Mouse (Mus musculus) E14TG2a.4 (cell line): Measurements from ENCODE around the gene Ckap2l.

ENCODE experiments used
- H3K27me3 ChIP-seq: 2 replicates; pipeline ENCODE4 v1.6.1; 2014; ENCODE audit warnings: low read length, control low read depth; ENCODE audit not compliant: insufficient read depth
- H3K36me3 ChIP-seq: 2 replicates; pipeline ENCODE4 v1.6.1; 2014; ENCODE audit warnings: low read length, control low read depth; ENCODE audit not compliant: insufficient read depth
- H3K4me1 ChIP-seq: replicated peaks from 2 replicates; pipeline ENCODE4 v1.6.1; 2014; ENCODE audit warnings: low read depth, low read length, control low read depth
- H3K4me3 ChIP-seq: replicated peaks from 2 replicates; pipeline ENCODE4 v1.5.1; 2014; ENCODE audit warnings: mild to moderate bottlenecking, low read length
- H3K9me3 ChIP-seq: 2 replicates; pipeline ENCODE4 v1.6.1; 2014; ENCODE audit warnings: low read length, control low read depth
- CTCF ChIP-seq: conservative IDR thresholded peaks from 2 replicates; pipeline ENCODE4 v1.5.1; 2014; ENCODE audit warnings: low read length
- NANOG ChIP-seq: IDR thresholded peaks from 2 replicates; pipeline ENCODE4 v1.6.1; 2014; ENCODE audit warnings: borderline replicate concordance, low read length, mixed read lengths
- POU5F1 ChIP-seq: IDR thresholded peaks from 2 replicates; pipeline ENCODE4 v1.6.1; 2014; ENCODE audit warnings: low read length, borderline replicate concordance

Gene Ckap2l

DNA sequence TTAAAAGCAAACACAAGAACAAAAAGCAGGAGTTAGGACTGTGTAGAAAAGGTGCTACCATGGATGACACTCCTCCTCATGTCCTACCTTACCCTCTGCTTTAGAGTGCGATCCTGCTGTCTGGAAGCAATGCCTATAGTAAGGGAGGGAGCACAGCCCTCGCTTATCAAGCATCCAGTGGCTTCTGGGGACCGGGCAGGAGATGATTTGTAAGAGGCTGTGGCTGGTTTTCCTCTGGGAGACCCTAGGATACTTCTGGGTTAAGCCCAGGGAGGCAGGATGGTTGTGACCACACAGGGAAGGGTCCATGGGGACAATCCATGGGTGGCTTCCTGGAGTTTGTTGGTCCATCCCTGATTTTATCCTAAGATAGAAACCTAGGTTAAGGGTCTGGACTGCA is 36.4 kb downstream of the Ckap2l start:
- H3K27me3 ChIP-seq = no peaks in the 10 kb centered on the region
- no peaks in the 10 kb centered on the region for H3K36me3 ChIP-seq
- no peak for TF ChIP-seq POU5F1
- TF ChIP-seq CTCF = no peak
- TF ChIP-seq NANOG = no peak
- no peaks in the 10 kb centered on the region for H3K9me3 ChIP-seq
- H3K4me1 ChIP-seq = peaks cover 19% of the 10 kb centered on the region
- H3K4me3 ChIP-seq = no peak overlapping the region

DNA sequence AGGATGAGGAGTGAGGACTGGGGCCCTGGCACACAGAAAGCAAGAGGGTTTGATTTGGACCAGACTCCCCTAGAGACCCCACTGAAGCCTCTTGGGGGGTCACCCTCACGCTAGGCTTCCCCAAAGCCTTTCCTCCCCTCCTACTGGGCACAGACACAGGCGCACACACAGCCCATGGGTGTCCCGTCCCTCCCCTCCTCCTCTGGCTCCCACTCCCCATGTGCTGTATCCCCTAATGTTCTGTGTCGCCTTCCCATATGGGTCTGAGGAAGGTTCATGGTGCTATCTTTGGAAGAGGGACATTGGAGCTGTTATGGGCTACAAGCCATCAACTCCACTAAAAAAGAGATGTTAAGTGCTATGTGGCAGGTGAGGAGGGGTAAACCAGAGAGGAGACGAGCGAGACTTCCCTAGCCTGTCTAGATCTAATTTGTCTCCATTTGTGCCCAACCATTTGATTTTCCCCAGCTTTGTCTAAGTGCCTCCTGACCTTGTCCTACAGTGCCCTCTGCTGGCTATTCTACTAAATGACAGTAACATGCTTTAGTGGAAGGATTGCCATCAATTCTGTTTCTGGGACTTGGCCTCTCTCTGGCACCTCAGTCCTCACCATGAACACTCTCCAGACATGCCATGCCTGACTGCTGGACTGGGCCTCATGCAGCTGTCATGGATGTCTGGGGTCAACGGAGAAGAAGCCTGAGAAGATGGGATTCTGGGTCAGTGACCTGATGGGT is 38.4 kb downstream of the Ckap2l start:
- Histone ChIP-seq H3K36me3 (no peaks in the 10 kb centered on the region), H3K4me3 (no peak overlapping the region), H3K27me3 (no peaks in the 10 kb centered on the region), H3K9me3 (no peaks in the 10 kb centered on the region), H3K4me1 (peaks cover 27% of the 10 kb centered on the region)
- TF ChIP-seq CTCF = peak; percentile 60
- TF ChIP-seq NANOG = no peak
- TF ChIP-seq POU5F1 = no peak

DNA sequence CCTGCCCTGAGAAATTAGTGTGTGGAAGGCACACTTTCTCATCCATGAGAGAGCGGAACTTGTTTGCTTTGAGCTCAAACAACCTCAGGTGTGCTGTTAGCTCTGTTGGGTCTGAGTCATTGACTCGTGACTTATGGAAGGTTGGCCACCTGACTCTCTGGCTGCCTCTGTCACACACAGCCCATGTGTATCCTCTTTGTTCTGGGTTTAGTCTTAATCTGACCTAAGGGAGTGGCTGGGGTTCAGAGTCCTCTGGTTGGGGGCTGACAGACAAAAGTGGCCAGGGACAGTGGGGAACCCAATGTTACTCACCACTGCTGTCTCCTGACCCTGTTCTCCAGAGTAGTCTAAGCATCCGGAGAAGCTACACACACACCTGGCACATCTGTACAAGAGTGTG is 39.0 kb downstream of the Ckap2l start:
- H3K9me3 ChIP-seq = no peaks in the 10 kb centered on the region
- TF ChIP-seq POU5F1 (no peak), NANOG (no peak), CTCF (no peak)
- H3K27me3 ChIP-seq = no peaks in the 10 kb centered on the region
- H3K4me3 ChIP-seq = no peak overlapping the region
- H3K4me1 ChIP-seq = peaks cover 33% of the 10 kb centered on the region
- H3K36me3 ChIP-seq = no peaks in the 10 kb centered on the region

DNA sequence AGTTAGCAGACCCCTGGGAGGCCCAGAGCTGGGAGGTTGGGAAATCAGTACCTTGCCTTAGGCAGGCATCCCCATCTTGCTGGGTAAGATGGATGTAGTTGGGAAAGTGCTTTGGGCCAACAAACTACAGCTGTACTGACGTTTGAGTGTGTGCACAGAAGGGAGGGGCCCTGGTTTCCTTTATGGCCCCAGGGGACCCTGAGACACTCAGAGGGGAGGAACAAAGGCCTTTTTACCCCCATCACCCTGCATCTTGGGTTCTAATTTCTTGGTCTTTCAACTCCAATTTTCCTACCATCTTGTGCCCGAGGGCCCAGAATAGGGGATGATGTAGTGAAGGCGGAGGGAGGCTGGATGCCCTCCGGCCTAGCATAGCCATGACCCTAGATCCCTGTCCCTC is 41.0 kb downstream of the Ckap2l start:
- Histone ChIP-seq H3K9me3 (no peaks in the 10 kb centered on the region), H3K27me3 (no peaks in the 10 kb centered on the region), H3K36me3 (no peaks in the 10 kb centered on the region), H3K4me1 (peaks cover 47% of the 10 kb centered on the region), H3K4me3 (no peak overlapping the region)
- TF ChIP-seq CTCF = no peak
- TF ChIP-seq POU5F1 = no peak
- TF ChIP-seq NANOG = no peak

DNA sequence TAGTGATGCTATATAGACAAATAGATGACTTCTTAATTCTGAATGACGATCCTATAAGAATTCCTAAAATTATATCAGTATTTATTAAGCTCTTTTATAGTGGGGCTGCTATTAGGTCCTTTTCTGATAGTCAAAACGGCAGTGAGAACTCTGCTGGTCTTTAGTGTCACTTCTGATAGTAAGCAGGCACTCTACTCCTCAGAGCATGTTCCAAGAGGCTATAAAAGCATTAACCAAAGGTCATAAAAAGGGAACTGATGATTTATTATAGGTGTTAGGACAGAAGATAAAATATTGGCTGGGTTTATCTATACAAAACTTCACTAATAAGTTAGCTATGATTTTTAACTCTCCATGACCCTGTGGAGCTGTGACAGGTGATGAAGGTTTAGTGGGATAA is 42.9 kb downstream of the Ckap2l start:
- Histone ChIP-seq H3K4me1 (peaks cover 55% of the 10 kb centered on the region), H3K4me3 (no peak overlapping the region), H3K9me3 (no peaks in the 10 kb centered on the region), H3K27me3 (no peaks in the 10 kb centered on the region), H3K36me3 (no peaks in the 10 kb centered on the region)
- TF ChIP-seq CTCF = no peak
- no peak for TF ChIP-seq POU5F1
- TF ChIP-seq NANOG = no peak

DNA sequence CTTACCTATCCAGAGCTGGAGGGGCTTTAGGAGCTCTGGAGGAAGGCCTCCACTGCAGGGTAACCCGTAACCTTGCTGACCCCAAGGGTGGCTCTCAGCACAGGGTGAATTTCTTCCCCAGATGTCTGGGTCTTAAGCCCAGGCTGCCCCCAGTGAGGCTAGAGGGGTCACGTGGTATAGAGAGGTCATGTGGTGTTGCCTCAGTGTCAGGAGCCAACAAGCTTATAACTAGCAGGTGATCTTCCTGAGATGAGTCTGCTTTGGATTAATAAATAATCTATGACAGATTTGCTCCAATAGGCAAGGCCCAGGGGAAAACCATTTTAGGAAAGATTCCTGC is 43.4 kb downstream of the Ckap2l start:
- Histone ChIP-seq H3K4me1 (peaks cover 57% of the 10 kb centered on the region), H3K27me3 (no peaks in the 10 kb centered on the region), H3K9me3 (no peaks in the 10 kb centered on the region), H3K36me3 (no peaks in the 10 kb centered on the region), H3K4me3 (peak overlapping the region; percentile 62)
- no peak for TF ChIP-seq CTCF
- no peak for TF ChIP-seq NANOG
- no peak for TF ChIP-seq POU5F1

DNA sequence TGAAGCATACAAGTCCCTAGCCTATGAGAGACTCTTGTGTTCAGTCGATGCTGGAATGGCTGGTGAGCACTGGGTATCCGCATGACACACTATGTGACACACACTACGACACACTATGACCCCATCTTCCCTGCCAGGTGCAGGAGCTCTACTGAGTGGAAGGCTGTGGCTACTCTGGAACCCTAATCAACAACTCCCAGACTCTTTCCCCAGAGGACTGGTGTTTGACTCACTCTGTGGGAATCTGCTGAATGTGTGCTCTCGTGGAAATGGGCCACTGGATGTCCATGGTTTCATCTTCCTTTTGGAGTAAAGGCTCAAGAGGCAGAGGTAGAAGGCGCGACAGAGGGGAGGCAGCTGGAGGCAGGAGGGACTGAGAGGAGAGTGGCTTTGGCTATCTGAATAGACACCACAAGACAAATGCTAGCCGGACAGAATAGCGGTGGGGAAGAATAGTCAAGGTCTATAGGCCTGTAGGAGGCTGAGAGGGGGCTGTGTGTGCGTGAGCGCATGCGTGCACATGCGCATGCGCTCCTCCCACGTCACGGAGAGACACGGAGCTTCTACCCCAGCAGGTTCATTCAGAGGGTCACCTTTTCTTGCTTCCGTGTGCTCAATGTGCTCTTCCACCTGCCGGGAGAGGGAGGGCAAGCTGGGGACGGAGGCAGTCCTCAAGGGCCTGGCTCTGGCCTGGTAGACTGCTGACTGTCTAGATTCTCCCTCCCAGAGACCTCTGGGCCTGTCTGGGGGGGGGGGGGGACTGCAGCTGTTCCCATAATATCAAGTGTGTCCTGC is 44.0 kb downstream of the Ckap2l start:
- H3K27me3 ChIP-seq = no peaks in the 10 kb centered on the region
- no peaks in the 10 kb centered on the region for H3K36me3 ChIP-seq
- H3K4me1 ChIP-seq = peaks cover 56% of the 10 kb centered on the region
- peak overlapping the region; percentile 62 for H3K4me3 ChIP-seq
- H3K9me3 ChIP-seq = no peaks in the 10 kb centered on the region
- TF ChIP-seq CTCF (no peak), NANOG (no peak), POU5F1 (no peak)

DNA sequence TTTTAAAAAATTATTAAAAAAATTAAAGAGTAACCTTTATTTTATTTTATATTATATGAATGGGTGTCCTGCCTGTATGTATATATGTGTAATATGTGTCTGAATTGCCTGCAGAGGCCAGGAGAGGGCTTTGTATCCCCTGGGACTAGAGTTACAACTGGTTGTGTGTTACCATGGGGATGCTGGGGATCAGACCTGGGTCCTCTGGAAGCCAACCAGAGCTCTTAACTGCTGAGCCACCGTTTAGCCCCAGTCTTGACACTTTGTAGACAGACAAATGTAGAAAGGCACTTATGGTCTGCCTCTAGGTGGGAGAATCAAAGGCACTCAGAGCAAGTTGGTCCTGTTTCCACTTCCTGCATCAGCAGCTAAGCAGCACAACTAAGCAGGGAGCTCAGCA is 47.7 kb downstream of the Ckap2l start:
- H3K36me3 ChIP-seq = no peaks in the 10 kb centered on the region
- H3K9me3 ChIP-seq = no peaks in the 10 kb centered on the region
- no peaks in the 10 kb centered on the region for H3K27me3 ChIP-seq
- no peak overlapping the region for H3K4me3 ChIP-seq
- TF ChIP-seq CTCF (no peak), POU5F1 (no peak), NANOG (no peak)
- peaks cover 71% of the 10 kb centered on the region for H3K4me1 ChIP-seq
